Mouse (Mus musculus) T-helper 2 cell (primary cell): ENCODE results near the gene Ccdc30.

Source experiments
- in situ Hi-C: fragments of 300-600 bp; cut with MboI, MseI; formaldehyde crosslinking; loops from one replicate; pipeline ENCODE4 v1.15.1; 2025; ENCODE audit warnings: high pct_unique_total_duplicates

Ccdc30 gene

DNA sequence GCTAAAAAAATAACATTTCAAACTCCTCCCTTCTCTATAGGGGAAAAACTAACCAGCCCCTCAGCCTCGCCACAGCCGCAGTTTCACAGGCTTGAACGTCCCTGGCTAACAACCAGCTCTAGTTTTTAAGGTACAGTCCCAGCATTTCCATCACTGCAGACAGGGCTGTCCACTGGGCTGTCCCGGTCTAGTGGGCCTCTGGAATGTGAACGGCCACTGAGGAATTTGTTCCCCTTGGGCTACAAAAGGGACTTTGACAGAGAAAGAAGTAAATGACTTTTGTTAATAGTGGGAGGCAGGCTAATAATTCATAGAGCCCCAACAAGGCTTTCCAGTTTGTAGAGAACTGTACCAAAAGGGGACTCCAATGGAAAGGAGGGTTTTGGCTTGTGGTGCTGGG is 109.9 kb downstream of the Ccdc30 start:
- in situ Hi-C loops, result no loop called here

DNA sequence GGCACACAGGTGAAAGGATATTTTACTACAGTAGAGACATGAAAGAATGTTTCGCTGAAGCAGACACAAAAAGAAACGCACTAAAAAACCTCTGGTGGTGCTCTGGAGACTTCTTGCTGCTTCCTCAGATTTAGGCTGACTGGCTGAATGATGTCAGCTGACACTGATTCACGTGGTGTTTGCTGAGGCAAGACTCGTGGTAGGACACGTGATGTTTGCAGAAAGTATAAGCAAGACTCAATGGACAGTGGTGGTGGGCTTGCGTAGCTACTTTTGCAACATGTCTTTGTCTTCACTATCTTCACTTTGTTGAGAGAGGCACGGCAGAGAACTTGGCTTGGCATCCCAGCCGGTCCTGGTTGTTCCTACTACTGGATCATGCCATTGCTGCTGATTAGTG is 112.0 kb downstream of the Ccdc30 start:
- in situ Hi-C loops, result no loop called here

GRCm38 (mm10) chr4:119301777-119302176 is 113.5 kb downstream of the Ccdc30 start:
- in situ Hi-C loops, result no loop called here

- in situ Hi-C loops, result no loop called here
Measured at GRCm38 (mm10) chr4:119300761-119301160, 114.6 kb downstream of the Ccdc30 start.

- in situ Hi-C loops, result loop anchor here (25.0 kb wide), 1 partner anchor 1265 kb away; the partner anchor contains the start of gene Ctps
Measured at GRCm38 (mm10) chr4:119297361-119297760, 118.0 kb downstream of the Ccdc30 start.

DNA sequence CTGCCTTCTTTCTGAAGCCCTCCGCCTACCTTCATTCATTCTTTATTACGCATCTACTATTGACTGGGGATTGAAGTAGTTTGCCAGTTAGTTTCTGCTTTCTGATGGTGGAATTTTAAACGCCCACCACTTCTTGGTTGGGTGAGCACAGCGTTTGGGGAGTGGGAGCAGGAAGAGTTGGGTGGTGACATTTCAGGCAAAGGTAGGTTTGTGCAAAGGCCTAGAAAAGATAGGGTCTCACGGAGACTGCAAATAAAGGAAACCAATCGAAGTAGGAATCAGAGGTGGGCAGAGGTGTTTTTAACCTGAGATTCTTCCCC is 120.2 kb downstream of the Ccdc30 start:
- in situ Hi-C loops, result loop anchor here (25.0 kb wide), 1 partner anchor 1267 kb away; the partner anchor contains the start of gene Ctps

GRCm38 (mm10) chr4:119294415-119295133 is 120.7 kb downstream of the Ccdc30 start, which contains the start of gene Ybx1:
Gene Ybx1 (minus strand): TSS chr4:119294604.
- in situ Hi-C loops, result loop anchor here (25.0 kb wide), 1 partner anchor 1268 kb away; the partner anchor contains the start of gene Ctps

- in situ Hi-C loops, result loop anchor here (25.0 kb wide), 1 partner anchor 1269 kb away; the partner anchor contains the start of gene Ctps
Measured at GRCm38 (mm10) chr4:119293574-119294258, 121.6 kb downstream of the Ccdc30 start.

DNA sequence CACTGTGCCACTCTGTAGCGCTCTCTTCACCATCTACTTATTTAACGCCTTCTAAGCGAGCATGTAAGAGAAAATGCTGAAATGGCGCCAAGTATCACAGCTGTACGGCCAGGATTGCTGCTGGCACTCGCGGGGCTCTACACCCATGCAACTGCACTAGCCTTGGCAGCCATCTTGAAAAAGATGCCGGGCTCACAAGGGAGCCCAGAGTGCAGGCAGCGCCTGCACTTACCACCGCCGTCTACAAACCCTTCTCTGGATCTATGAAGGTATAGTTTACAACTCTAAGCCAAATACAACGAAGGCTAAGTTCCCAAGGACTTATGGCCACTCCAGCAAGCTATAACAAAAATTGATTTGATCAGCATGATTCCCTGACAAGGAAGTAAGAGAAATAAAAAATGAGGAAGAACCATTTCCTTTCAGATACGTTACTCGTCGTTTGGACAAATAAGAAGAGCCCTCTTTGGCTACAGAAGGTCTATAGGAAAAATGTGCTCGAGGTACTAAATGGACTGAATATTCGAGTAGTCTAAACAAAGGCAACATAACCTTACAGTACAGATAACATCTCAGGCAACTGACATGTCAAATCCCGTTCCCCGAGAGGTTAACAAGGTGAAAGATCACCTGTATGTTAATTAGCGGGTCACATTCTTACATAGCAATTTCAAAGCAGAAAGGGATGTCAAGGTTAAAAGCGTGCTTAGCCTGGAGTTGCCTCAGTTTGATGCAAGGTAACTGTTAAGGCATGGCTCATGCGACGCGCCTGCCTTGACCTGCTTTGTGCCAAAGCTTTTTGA is 122.3 kb downstream of the Ccdc30 start:
- in situ Hi-C loops, result loop anchor here (25.0 kb wide), 1 partner anchor 1269 kb away; the partner anchor contains the start of gene Ctps

DNA sequence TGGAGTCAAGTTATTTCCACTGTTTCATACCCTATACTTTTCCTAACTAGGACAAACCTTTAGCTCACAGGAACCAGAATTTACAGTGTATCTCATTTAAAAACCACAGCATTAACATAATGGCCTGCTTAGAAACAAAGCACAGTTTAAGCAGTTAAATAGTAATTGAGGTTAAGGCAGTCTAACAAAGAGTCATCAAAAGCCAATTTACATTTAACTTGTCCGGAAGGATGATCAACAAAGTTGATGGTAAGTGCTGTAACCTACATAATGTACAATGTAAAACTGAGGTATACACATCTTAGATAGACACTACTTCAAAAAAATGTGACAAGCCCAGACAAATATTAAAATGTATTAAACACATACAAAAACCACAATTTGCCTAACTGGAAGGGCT is 123.4 kb downstream of the Ccdc30 start:
- in situ Hi-C loops, result loop anchor here (25.0 kb wide), 1 partner anchor 1270 kb away; the partner anchor contains the start of gene Ctps

- in situ Hi-C loops, result loop anchor here (25.0 kb wide), 1 partner anchor 1277 kb away; the partner anchor contains the start of gene Ctps
Measured at GRCm38 (mm10) chr4:119285336-119285735, 130.0 kb downstream of the Ccdc30 start.

GRCm38 (mm10) chr4:119284861-119285260 is 130.5 kb downstream of the Ccdc30 start:
- in situ Hi-C loops, result loop anchor here (25.0 kb wide), 1 partner anchor 1277 kb away; the partner anchor contains the start of gene Ctps

DNA sequence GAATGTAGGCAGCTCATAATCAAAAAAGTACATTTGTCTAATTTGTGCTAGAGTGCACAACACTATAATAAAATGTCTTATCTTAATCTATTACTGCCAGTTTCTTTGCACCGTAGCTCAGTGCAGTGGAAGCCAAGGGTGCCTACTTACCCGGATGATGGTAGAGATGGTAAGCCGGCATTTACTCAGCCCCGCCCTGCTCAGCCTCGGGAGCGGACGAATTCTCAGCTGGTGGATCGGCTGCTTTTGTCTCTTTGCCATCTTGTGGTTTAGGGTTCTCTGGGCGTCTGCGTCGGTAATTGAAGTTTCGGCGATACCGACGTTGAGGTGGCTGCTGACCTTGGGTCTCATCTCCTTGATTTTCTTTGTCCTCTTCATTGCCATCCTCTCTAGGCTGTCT is 136.5 kb downstream of the Ccdc30 start:
- in situ Hi-C loops, result loop anchor here (10.0 to 25.0 kb wide), 2 partner anchors 1284 to 1364 kb away; partner anchors contain the start of genes Ctps and Ipo13

DNA sequence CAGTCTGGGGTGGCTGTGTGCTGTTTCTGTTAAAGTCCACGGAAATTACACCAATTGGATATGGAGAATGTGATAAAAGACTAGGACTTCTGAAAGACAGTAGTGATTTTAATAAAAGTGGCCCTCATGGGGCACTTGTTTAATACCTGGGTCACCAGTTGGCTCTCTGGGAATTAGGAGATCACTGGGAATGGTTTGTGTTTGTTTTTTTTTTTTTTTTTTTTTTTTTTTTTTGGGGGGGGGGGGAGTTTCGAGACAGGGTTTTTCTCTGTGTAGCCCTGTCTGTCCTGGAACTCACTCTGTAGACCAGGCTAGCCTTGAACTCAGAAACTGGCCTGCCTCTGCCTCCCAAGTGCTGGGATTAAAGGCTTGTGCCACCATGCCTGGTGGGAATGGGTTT is 139.6 kb downstream of the Ccdc30 start:
- in situ Hi-C loops, result loop anchor here (10.0 to 25.0 kb wide), 2 partner anchors 1287 to 1361 kb away; partner anchors contain the start of genes Ctps and Ipo13

DNA sequence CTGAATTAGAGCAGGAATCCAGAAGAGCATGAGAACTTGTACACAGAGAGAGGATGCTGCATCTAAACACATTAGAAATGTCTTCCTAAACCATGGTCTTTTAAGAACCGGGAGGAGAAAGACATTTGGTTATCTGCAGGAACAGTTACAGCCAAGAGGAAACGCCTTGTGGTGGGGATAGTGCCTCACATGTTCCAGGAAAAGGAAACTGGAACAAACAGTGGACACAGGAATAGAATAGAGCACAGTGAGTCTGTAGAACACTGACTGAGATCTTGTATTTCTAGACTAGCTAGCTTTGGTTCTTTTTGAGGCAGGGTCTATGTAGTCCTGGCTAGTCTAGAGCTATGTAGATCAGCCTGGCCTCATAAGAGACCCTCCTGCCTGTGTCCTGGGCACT is 140.1 kb downstream of the Ccdc30 start:
- in situ Hi-C loops, result loop anchor here (10.0 to 25.0 kb wide), 2 partner anchors 1287 to 1360 kb away; partner anchors contain the start of genes Ctps and Ipo13

GRCm38 (mm10) chr4:119274627-119275026 is 140.7 kb downstream of the Ccdc30 start:
- in situ Hi-C loops, result loop anchor here (10.0 to 25.0 kb wide), 2 partner anchors 1288 to 1360 kb away; partner anchors contain the start of genes Ctps and Ipo13
